Mouse (Mus musculus) central nervous system, embryonic 11.5 days (tissue): ENCODE data around the gene Zscan10. TPM values are rescaled to one million over a fixed set of nuclear protein-coding genes. Genes with fewer than 3 reads are reported as not detected.

Experiments
- polyA plus RNA-seq: library from polyadenylated mRNA; depleted of rRNA; stranded (reverse); fragments of >200 nt; gene quantifications from 2 replicates; pipeline ENCODE4 v1.2.3, GENCODE M21; 2012; rRNA removed

Gene Zscan10
- polyA plus RNA-seq = 0.38 and 0.57 TPM in 2 replicates

DNA sequence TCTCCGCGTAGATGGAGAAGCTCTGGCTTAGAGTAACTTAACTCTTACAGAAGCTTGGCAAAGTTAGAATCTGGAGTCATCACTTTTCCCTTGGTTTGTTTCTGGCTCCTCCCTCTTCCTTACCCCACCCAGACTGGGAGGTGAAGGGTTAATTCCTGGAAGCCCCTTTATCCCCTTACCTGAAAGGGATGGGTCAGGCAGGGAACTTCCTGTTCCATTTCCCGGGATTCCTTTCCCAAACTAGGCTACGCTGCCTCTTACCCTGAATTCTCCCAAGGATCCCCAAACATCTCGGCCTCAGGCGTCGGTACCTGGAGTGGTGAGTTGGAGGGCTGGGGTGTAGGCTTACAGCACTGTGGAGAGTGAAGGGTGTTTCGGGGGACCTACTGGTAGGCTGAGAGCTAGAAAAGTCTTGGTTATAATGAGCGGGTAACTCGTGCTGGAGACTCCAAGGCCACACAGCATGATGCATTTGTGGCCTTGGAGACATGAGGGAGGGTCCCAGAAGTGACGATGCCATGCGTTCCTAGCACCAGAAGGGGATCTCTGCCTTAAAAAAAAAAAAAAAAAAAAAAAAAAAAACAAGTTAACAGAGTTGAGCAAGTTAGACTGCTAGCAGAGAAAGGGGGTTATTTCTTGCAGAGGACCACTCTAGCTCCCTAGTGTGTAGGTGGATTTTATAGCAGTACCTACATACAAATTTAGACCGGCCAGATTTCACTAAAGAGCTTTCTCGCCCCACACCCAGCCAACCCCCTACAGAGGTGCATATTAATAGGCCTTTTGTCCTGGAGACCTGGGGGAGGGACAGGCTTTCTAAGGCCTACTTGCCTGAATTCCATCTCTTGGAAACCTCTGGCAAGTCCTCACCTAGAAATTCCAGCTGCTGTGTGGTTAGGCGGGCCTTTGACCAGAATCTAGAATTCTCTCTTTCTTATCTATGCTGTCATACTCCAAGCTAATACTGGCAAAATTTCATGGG is at the start of gene Zscan10:
Gene Zscan10, plus strand, starts transcription at position 216 of the 982 bp plus-strand sequence.

DNA sequence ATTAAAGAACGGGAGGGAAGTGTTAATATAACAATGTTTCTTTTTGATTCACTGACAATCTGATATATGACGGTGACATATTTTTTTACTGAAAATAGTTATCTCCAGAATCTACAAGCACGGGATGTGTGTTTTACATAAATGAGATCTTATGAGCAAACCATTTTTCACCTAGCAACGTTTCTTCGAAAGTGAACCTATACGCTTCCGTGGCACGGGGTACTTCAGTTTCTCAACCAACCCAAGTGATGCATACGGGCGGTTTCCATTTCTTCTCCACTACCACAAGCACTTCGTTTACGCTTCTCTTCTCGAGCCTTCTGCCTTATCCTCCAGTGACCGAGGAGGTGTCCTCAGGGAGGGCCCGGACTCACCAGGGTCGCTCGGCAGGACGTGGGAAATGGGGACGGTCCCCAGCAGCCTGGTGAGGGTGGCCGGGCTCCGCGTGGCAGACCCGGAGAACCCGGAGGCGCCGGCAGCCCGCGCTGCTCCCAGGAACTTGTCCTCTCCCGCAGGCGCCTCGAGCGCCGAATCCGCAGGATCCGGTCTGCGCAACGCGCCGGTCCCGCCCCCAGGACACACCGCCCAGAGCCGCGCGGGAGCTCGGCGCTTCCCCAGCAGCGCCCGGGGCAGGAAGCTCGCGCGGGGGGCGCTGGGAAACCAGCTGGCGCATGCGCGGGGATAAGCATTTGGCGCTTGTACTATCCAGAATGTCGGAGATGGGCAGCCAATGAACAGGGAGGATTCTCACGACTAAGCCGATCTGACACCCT is 36.9 kb upstream of the Zscan10 start, which contains the start of gene Zfp213:
Gene Zfp213, minus strand, starts transcription at position 644 of the 773 bp plus-strand sequence.

DNA sequence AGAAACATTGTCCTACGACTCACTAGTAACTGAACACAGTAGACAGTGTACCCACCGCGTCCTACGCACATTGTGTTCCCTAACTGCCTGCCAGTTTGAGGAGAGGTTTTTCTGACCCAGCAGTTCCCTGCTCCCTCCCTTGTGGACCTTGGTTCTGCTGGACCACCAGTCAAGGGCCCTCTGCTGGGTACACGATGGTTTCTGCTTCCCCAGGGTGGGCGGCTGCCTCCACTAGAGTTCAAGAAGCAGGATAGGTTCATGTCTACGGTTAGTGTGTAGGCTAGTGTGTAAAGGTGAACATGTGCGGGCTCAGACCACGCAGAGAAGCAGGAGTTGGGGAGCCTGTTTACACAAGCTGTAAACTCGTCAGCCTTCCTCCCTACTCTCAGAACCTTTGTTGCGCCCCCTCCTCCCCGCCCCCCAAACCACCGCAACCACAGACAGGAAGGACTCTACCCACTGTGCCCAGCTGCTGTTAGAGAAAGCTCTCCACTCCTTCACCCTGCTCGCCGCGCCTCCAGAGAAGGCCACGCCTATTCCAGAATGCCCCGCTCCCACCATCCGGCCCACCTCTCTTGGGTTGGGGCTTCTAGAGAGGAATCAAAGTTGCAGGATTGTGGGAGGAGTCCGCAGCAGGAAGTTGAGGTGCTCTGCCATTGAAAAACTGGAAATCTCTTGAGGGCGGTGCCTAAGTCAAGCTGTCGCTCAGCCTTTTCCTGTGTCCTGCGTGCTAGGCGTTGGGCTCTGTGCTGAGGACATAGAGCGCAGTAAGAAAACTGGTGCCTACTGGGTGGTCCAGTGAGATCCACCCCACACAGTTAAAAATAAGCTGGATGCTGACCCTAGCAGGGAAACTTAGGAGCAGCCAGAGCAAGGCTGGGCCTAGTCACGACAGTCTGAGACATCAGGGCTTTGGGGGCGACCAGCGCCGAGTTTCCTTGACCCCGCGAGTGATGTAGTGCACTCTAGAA is 1.8 kb upstream of the Zscan10 start, which contains the start of gene Zfp13:
Gene Zfp13, minus strand, starts transcription at position 906 of the 971 bp plus-strand sequence.

DNA sequence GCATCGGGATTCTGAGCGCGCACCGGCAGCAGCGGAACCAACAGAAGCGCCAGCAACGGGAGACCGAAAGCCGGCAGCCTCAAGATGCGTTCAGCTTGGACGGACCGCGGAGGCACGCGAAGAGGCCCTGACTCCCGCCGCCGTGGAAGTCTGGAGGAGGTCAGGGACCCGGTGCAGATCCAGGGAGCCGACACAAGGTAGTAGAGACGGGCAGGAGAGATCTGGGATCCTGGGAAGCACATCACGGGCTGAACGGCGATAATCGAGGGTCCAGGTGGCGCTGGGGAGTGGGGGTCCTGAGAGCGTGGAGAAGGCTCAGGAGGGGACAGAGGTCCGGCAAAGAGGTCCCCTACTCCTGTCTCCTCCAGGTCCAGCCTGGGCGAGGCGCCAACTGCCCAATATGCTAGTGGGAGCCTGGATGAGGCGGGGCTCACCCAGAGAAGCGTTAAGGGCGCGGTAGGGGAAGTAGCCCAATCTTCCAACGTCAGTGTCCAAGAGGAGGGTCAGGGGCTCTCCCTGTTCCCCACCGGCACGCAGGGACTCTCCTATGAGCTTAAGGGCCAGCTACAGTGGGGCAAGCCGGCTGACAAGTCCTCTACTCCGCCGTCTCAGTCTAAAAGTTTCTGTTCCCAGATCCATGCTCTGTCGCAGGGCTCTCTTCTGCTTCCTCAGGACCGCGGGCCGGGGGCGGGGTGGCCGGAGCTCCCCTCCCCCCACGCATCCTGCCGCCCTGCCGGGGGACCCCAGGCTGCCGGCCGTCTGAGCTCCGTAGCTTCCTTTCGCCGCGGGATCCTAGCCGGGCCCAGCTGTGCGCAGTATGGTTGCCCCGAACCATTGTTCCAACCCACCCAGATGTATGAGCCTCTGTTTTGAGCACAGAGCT is 44.2 kb downstream of the Zscan10 start, which contains the start of gene Mmp25:
Gene Mmp25, minus strand, starts transcription at position 665 of the 883 bp plus-strand sequence.

DNA sequence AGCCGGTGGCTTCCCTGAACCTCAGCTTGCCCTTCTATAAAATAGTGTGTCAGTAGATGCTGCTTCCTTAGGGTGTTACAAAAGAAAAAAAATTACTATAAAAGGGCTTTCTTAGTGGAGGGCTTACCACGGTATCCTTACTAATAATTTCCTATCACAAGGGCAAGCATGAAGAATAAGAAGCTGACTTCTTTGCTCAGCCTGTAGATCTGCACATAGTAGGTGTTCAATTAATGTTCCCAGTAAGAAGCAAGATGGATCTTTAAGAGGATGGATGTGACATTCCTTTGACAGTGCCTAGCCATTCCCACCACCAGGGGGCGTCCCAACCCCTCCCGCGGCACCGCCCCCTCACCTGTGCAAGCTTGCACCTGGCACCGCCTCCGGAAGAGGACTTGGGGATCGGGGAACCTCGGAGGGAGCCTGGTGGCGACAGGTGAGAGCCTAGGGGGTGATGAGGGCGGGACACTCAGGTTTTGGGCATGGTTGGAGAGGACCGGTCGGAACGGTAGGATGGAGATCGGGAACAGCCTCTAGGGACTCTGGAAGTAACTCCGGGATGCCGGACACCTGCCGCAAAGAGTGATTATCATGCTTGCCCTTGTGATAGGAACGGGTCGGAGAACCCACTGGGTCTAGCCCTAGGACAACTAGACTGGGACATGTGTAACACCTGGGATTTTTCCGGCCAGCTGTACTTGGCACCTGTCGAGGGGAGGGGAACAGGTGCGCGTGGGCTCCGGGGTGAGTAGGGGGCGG is 59.6 kb downstream of the Zscan10 start, which contains the start of gene Bicdl2:
Gene Bicdl2, plus strand, starts transcription at position 390 of the 759 bp plus-strand sequence.

Other genes with a start within 250 kb of the Zscan10 start
- not detected in 2 replicates for gene Vmn2r116, start 216.3 kb upstream of the Zscan10 start, polyA plus RNA-seq
- not detected in 2 replicates for gene Vmn2r117, start 121.2 kb upstream of the Zscan10 start, polyA plus RNA-seq
- gene Zfp213, start 36.6 kb upstream of the Zscan10 start, polyA plus RNA-seq = 16.3 and 16.4 TPM in 2 replicates
- gene Zfp13, start 1.4 kb upstream of the Zscan10 start, polyA plus RNA-seq = 30.8 and 32.9 TPM in 2 replicates
- 0.74 and 1.1 TPM in 2 replicates for gene Mmp25, start 44.4 kb downstream of the Zscan10 start, polyA plus RNA-seq
- 0.19 and 0.22 TPM in 2 replicates for gene Bicdl2, start 59.6 kb downstream of the Zscan10 start, polyA plus RNA-seq
- gene Hcfc1r1, start 72.7 kb downstream of the Zscan10 start, polyA plus RNA-seq = 35.1 and 40.8 TPM in 2 replicates
- 44.0 and 45.6 TPM in 2 replicates for gene Thoc6, start 73.0 kb downstream of the Zscan10 start, polyA plus RNA-seq
- 2.3 and 3.4 TPM in 2 replicates for gene Tnfrsf12a, start 76.6 kb downstream of the Zscan10 start, polyA plus RNA-seq
- 4.8 and 12.5 TPM in 2 replicates for gene Cldn6, start 78.4 kb downstream of the Zscan10 start, polyA plus RNA-seq
- 1.6 and 2.8 TPM in 2 replicates for gene Cldn9, start 83.2 kb downstream of the Zscan10 start, polyA plus RNA-seq
- 0.05 and 1.1 TPM in 2 replicates for gene 1520401A03Rik, start 121.9 kb downstream of the Zscan10 start, polyA plus RNA-seq
- gene Pkmyt1, start 125.5 kb downstream of the Zscan10 start, polyA plus RNA-seq = 45.2 and 56.0 TPM in 2 replicates
- 12.7 and 14.2 TPM in 2 replicates for gene Paqr4, start 140.0 kb downstream of the Zscan10 start, polyA plus RNA-seq
- gene Kremen2, start 145.0 kb downstream of the Zscan10 start, polyA plus RNA-seq = 1.4 and 6.2 TPM in 2 replicates
- 83.3 and 88.4 TPM in 2 replicates for gene Flywch1, start 170.7 kb downstream of the Zscan10 start, polyA plus RNA-seq
- gene Flywch2, start 185.2 kb downstream of the Zscan10 start, polyA plus RNA-seq = 28.6 and 30.1 TPM in 2 replicates
- 640 and 782 TPM in 2 replicates for gene Srrm2, start 189.7 kb downstream of the Zscan10 start, polyA plus RNA-seq
- gene Elob, start 228.3 kb downstream of the Zscan10 start, polyA plus RNA-seq = 524 and 676 TPM in 2 replicates
- 0.26 and 0.46 TPM in 2 replicates for gene Prss33, start 235.2 kb downstream of the Zscan10 start, polyA plus RNA-seq
- 0.06 TPM in 1 of 2 replicates, not detected in the other for gene Prss32, start 243.0 kb downstream of the Zscan10 start, polyA plus RNA-seq
- gene Prss41, start 243.3 kb downstream of the Zscan10 start, polyA plus RNA-seq = 1.2 and 3.0 TPM in 2 replicates